Mouse (Mus musculus) thymus, postnatal 0 days (tissue): ENCODE results near the gene Lrrc25. TPM values are rescaled to one million over a fixed set of nuclear protein-coding genes. Genes with fewer than 3 reads are reported as not detected.
A peak's percentile ranks its signal among the peaks of the same experiment; 100 is the strongest.

ENCODE experiments used
- DNase-seq: peaks from one replicate; pipeline ENCODE4 v3.0.0-alpha.2; 2015; ENCODE audit warnings: low spot score
- polyA plus RNA-seq: library from polyadenylated mRNA; unstranded; fragments of >200 nt; fragmentation: Nextera tagmentation; extraction: Ambion mirVana; gene quantifications from 2 replicates; pipeline ENCODE4 v1.2.1, GENCODE M21; 2015

The Lrrc25 gene
- polyA plus RNA-seq, 1 experiment from 2014 or later, result 5.8 TPM

DNA sequence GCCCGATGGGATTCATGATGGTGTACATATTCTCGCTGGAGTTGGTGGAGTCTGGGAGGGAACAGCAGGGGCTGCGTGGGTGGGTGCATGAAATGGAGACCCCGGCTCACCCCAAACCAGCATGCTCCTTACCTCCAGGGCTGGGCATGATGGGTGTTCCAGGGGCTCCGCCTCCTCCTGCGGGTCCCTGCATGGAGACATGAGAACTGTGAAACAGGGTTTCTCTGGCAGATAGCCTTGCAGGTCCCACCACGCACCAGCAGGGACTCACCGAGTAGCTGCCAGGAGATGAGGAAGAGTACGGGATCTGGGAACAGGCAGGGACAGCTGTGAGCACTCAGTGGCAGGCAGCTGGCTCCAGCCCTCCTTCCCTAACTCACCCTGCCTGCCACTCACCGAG is 17.2 kb upstream of the Lrrc25 start:
- no peak for DNase-seq

DNA sequence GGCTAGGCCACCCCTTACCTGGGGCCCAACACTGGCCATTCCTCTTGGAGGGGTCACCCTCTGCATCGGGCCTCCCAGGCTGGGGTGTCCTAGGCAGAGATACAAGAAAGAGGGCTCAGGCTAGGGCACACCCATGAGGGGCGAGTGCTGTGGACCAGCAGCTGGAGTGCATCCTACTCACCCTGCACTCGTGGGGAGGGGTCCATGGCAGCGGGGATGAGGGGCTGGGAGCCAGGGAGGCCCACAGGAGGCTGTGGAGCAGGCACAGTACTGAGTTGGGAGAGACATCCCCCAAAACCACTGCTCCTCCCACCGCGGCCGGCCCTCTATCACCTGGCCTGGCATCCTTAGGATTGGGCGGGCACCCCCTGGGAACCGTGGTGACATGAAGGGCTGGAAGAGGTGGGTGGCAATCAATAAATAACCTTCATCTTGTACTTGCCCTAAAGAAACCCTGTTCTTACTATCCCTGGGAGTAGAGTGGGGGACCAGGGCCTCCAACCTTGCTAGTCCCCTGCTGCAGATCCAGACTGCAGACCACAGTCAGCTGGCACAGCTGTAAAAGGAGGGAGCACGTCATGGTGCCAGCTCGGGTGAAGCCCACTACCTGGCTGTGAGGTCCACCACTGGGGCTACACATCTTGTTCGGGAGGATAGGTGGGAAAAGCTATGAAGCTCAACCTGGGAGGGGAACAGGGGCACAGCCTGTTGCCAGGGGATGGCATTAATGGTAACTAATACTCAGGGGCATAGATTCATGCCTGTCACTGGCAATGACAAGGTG is 16.3 kb upstream of the Lrrc25 start:
- no peak for DNase-seq

DNA sequence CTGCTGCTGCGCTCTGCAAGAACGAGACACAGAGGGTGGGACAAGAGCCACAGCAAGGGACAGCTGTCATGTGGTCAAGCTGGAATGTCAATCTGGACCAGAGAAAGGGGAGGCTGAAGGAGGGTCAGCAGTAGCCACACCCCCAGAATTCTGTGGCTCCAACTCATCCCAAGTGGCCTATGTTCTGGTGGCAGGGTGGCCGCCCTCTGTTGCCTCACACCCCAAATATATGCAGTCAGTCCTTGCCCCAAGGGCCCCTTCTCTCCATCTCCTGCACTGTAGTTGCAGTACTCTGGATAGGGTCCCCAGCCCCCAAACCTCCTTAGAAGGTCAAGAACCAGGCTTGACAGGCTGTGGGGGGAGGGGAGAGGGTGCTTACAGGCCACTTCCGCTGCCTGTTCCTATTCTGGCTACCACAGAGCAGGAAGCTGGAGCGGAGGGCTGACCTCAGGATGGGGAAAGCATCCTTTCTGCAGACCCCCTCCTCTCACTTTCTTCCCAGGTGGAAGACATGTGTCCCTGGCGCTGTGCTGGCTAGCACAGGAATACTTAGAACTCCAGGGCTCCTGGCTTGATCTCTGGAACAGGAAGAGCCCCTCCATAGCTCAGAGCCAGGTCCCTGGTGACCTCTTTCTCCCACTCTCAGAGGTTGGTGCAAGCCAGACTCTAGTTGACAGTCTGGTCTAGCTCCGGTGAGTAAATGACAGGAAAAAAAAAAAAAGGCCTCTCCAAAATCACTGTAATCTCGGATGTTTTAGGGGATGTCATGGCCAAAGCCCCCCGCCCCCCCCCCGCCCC is 15.3 kb upstream of the Lrrc25 start:
- no peak for DNase-seq

DNA sequence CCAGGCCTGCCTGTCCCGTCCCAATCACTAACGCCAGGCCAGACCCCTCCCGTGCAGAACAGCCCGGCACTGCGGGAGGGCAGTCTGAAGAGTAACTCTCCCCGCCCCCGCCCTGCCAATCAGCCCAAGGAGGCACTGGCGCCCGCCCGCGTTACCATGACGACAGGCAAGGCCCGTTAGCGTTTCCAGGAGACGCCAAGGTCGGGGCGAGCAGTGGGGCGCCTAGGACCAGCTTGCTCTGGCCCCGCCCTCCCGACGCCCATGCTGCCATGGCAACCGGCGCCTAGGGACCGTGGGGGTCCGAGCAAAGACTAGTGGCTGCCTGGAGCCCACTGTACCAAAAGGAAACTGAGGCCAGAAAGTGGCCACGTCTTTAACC is 14.7 kb upstream of the Lrrc25 start:
- peak; percentile 75 for DNase-seq

DNA sequence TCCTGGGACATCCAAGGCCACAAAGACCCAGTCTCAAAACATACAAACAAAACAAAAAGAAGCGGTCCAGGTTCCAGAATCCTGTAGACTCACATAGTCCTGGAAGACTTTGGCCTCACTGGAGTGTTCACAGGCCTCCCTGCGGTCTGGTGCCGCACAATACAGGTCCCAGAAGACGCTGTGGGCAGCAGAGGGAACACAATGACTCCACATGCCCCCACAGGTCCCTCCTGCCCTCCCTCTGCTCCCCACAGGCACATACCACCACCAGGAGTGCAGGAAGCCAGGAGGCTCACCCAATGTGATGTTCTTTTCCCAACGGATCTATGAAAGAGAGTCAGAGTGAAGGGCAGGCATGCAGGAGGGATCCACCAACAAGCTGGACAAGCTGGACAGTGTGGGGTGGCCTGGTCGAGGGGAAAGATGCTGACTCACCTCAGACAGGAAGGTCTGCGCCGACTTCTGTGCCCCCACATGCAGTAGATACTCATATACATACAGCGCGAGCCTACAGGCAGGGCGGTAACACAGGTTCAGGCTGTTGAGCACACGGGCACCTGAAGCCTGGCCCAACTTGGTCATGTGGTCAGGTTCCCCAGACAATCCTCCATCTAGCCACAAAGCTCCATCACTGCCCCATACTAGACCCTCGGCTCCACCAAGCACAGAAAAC is 13.7 kb upstream of the Lrrc25 start:
- DNase-seq, result no peak

DNA sequence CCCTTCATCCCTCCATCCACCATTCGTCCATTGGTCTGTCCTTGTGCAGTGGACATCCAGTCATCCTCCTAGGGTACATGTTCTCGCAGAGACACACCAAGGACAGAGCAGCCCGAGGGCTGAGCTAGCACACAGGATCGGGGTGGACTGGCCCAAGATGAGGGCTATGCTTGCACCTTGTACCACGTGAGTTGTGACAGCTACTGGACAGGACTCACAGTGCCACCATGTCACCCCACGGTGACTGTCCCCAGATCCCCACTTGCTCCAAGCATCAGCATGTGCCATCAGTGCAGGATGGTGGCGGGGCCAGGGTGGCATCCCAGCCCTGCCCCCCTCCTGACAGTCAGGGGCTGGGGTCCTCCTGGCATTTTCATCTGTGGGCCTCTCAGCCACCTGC is 11.4 kb upstream of the Lrrc25 start:
- no peak for DNase-seq

DNA sequence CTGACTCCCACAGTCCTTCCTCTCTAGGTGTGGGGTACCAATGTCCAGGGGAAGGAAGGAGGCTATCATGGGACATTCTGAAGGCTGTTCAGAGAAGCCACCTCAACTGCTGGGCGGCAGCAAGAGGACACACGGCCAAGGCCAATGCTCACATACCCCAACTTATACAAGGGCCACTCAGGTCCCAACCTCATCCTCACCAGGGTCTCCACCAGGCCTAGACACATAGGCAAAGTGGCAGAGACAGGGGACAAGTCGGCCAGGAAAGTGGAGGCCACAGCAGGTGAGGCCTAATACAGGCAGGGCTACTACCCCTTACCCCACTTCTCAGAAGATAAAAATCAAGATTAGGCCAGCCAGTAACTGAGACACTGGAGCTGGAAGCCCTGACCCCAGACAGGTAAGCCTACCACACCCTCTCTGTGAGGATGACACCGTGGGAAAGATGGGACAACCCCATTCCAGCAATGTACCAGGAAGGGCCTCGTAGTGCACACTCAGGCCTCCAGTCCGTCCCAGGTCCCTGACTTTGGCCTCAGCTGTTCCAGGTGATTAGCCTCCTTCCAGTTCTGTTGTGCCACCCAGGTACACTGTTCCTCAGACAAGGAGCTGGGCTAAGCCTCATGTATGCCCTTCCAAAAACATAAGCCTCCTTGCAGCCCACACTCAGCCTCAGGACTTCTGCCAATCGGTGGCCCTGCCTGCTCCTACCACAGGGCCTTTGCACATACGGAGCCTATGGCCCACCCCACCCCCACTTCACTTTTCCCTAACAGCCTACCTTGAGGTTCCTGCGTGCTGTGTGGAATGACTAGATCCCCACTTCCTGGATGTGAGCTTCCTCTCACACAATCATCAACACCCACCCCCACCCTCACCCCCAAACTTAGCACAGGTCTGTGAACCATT is 9.8 kb upstream of the Lrrc25 start:
- no peak for DNase-seq

DNA sequence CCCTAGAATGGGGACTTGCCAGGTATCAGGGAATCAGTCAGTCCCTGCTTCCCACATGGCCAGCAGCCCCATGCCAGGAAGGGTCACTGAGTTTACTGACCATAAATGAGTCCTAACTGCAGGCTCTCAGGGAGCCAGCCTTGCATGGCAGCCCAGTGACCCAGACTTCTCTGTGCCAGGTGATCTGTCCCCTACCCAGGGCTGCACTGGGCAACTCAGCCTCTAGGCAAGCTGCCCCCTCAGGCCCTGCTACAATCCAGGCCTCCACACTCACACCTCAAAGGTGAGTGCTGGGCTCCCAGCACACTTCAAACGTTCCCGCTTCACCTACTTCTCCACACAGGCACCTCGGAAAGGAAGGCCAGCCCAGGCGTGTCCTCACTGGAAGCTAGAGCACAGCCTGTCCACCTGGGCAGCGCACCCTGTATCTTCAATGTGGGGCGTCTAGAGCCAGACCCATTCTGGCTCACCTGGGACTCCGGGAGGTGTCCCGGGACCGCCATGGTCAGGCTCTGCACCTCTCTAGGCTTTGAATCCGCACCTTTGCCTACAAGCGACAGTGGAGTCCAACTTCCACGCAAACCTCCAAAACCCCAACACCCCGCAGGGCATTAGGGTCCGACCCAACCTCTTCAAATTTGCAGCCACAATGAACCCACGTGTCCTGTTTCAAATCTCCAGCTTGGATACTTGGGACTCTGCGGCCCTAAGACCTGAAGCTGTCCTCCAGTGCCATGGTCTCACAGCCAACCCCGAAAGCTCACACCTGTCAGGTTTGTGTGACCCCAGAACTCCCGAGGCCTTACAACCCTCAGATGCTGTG is 9.0 kb upstream of the Lrrc25 start:
- no peak for DNase-seq

DNA sequence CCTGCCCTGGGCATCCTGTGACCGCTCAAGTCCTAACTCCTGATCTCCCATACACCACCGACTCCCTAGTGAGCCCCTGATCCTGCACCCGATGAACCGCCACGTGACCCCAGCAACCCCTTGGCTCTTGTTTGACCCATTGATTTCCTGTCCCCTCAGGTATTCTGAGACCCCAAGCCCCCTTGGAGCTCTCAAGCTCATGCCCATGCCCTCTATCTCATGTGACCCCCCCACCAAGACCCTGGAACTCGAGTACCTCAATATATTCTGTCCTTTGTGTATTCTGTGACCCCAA is 8.4 kb upstream of the Lrrc25 start:
- DNase-seq, result no peak

DNA sequence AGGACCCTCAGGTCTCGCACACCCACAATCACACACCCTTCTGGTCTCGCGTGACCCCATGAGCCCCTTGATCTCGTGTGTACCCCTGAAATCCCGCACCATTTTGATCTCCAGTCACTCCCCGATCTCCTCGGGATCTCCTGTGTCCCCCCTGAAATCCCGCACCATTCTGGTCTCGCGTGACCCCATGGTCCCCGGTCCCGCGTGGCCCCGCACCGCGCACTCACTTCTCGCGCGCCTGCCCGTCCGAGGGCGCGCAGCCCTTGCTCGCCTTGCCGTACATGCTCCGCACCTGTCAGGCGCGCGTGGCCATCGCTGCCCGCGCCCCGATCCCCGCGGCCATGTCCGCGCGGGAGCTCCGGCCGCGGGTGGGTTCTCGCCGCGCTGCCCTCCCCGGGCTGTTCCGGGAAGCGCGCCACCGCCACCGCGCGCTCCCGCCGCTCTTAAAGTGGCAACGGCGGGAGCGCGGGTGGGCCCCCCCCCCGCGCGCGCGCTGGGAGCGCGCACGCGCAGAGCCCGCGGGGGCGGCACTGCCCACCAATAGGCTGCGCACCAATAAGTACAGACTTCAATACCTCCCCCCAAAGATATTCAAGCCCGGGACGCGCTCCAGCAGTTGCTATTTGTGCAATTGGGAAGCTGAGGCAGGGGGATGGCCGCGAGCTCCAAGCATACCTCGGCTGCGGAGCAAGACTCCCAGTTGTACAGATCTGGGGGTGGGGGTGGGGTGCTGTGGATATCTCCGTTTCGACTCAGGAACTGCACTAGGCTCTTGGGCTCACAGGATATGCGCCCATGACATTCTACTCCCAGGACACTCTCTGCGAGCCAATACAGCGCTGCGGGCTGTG is 7.8 kb upstream of the Lrrc25 start:
- DNase-seq, result peak; percentile 78

DNA sequence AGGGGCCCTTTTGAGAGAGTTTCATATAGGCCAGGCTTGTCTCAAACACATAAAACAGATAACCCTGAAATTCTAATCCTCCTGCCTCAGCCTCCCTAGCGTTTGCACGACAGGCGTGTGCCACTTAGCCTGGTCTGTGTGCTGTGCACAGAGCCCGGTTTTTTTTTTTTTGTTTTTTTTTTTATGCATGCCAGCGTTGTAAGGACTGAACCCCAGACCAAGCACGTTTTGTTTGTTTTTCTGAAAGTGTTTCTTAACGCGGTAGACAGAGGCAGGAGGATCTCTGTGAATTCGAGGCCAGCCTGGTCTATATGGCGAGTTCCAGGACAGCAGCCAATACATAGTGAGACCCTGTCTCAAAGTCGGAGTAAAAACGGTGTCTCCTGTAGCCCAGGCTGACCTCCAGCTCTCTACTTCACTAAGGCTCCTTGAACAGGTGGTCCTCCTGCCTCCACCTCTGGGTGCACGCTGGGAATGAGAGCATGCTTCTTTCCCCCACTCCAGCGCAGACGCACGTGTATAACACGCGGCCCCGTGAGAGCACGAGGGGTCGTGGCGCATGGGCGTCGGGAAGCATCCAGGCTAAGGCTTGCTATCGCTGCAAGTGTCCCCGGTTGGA is 7.1 kb upstream of the Lrrc25 start, which contains the start of gene Ssbp4:
Gene Ssbp4, minus strand, starts transcription at position 124 of the 619 bp plus-strand sequence.
- DNase-seq, result no peak

DNA sequence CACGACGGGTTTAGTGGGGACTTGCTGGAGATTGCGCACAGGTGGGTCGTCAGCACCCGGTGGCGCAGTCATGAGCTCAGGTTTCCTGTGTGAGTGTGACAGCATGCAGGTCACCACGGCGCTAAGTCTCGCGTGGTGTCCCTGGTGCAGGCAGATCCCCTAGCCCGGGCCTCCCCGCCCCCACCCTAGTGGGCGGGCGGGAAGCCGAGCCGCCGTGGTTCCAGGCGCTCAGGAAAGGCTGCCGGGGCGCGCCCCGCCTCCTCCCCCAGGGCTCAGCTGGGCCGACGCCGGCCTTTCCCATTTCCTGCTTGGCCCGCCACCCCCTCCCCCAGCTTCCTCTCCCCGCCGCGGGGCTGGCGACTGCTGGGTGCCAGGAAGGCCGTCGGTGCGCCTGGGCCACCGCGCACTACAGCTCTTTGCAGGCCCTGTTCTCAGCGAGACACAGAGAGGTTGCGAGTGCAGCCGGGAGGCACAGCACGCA is 6.5 kb upstream of the Lrrc25 start:
- DNase-seq, result peak; percentile 90

DNA sequence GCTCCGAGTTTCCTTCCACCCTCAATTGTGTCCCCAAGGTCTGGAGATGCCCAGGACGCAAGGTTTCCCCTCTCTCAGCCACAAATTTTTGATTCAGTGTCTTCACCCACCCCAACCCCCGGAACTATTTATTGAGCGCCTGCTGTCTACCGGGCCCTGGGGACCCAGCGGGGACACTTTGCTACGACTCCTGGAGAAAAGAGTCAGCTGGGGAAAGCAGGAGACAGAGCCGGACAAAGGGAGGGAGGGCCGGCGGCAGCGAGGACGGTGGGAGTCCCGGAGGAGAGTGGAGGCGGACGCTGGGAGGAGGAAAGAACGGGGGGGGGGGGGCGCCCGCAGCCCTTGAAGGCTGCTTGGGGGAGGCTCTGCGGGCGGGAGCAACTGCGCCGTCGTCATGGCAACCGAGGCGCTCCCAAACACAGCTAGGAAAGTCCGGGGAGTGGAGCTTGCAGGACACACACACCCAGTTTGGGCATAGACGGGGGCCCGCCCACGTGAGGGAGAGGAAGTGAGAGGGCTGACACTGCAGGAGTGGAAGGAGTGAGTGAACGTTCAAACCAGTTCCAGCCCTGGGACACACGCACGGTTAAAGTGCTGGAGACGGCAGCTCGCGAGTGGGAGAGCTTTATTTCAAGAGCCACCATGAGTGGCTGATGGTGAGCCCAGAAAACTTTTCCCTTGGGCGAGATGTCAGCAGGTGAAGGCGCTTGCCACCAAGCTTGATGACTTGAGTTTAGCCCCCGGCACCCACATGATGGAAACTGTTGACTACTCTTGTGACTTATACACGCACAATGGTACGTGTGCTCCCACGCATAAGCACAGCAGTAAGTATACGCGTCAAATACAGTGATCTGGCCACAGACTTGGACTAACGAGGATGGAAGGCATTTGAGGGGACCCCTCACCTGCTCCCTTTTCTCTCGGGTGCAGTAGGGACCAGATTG is 5.8 kb upstream of the Lrrc25 start:
- peak; percentile 81 for DNase-seq

DNA sequence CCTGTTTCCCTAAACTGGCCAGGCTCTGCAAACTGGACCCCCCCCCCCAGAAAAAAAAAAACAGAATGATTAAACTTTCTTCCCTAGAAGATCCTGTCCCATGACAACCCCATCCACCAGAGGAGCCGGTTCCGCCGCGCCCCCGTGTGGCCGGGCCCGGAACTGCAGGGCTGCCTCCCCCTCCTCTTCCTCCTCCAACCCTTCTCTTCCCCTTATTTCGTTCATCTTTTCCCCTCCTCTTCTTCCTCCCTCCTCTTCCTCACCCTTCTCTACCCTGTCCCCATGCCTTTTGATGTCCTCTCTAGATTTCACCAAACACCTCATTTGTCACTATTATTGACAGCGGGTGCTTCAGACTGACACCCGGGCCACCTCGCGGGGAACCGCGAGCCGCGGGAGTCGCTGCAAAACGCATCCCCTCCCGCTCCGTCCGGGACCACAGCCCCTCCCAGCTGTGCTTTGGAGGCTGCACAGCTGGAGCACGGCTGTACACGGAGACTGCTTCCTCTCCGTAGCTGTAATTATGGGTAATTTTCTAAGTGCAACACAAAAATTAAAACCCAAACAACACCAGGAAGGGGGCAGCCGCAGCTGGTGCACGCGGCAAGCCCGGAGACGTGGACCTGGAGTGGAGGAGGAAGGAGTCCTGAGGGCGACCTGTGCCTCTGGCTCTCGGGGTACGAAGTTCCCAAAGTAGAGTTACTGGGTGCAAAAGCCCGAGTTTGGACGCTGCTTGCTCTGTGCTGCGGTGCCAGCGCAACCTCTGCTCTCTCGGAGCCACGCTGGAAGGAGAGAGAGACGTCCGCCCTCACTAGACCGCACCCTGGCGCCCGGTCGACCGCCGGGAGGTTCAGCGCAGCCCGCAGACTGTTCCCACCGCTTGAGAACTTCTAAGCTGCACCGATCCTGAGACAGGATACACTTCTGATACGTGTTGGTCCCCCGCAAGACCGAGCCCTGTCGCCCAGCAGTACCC is 4.9 kb upstream of the Lrrc25 start:
- DNase-seq, result peak; percentile 77

DNA sequence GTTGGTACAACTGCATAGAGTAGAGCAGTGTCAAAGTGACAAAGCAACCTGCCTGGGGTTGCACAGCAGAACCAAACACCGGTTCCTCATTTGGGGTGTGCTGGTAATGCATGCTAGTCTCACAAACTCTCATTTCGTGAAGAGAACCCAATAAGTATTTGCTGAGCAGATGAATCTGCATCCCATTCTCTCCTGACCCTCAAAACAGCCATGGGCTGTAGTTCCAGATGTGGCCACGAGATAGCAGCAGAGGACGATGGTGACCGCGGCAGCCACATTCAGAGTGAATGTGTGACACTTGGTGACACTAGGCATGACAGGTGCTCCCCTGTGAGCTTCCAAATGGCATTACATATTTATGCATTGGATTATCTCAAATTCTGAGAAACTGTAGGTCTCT is 4.1 kb upstream of the Lrrc25 start:
- peak; percentile 91 for DNase-seq

DNA sequence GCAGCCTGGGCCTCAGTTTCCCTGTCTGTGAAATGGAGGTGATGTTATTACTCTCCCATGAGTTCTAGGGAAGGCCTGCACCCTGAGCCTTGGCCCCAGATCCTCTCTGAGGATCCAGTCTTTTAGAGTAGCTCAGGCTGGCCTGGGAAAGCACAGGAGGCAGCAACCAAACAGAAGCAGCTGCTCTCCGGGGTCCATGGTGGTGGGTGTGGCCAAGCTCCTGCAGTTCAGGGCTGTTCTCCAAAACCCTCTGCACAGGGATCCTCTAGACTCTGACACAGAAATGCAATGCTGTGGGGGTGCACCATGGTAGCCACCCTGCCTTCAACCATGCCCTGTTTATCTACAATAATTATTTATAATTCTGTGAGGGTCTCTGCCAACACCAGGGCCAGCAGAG is 2.2 kb upstream of the Lrrc25 start:
- no peak for DNase-seq
